Mouse (Mus musculus) hindbrain, embryonic 16.5 days (tissue): ENCODE results near the gene Olfr223. TPM values are rescaled to one million over a fixed set of nuclear protein-coding genes. Genes with fewer than 3 reads are reported as not detected.
"Not testable (repeated sequence)": the region's sequence is repeated elsewhere in the genome, so short reads cannot be mapped to it uniquely, and the experiment has no call there.

Experiments
- ATAC-seq: fragments of 200-750 bp; cut with Nextera tagmentation; 2 replicates; pipeline ENCODE4 v1.8.0; 2017; ENCODE audit warnings: moderate TSS enrichment, moderate library complexity
- H3K27ac ChIP-seq: fragments of 300-500 bp; sonication (generic); 2 replicates; pipeline ENCODE4 v1.5.1; 2014; ENCODE audit warnings: low read depth, mild to moderate bottlenecking, control low read depth, low read length, moderate library complexity
- H3K27me3 ChIP-seq: fragments of 300-500 bp; sonication (generic); replicated peaks from 2 replicates; pipeline ENCODE4 v1.6.1; 2014; ENCODE audit warnings: low read length; ENCODE audit not compliant: control insufficient read depth, insufficient read depth
- H3K36me3 ChIP-seq: fragments of 300-500 bp; sonication (generic); 2 replicates; pipeline ENCODE4 v1.6.1; 2014; ENCODE audit warnings: mild to moderate bottlenecking, low read length, moderate library complexity, mixed read lengths; ENCODE audit not compliant: control insufficient read depth, insufficient read depth
- H3K4me1 ChIP-seq: fragments of 300-500 bp; sonication (generic); 2 replicates; pipeline ENCODE4 v1.6.1; 2014; ENCODE audit warnings: low read depth, low read length; ENCODE audit not compliant: control insufficient read depth, insufficient read depth
- H3K4me2 ChIP-seq: fragments of 300-500 bp; sonication (generic); 2 replicates; pipeline ENCODE4 v1.6.1; 2014; ENCODE audit warnings: mild to moderate bottlenecking, low read length, control low read depth, moderate library complexity
- H3K4me3 ChIP-seq: fragments of 300-500 bp; sonication (generic); 2 replicates; pipeline ENCODE4 v1.5.1; 2014; ENCODE audit warnings: mild to moderate bottlenecking, low read length, control low read depth, moderate library complexity
- H3K9ac ChIP-seq: fragments of 300-500 bp; sonication (generic); 2 replicates; pipeline ENCODE4 v1.6.1; 2014; ENCODE audit warnings: low read depth, mild to moderate bottlenecking, control low read depth, low read length, moderate library complexity
- H3K9me3 ChIP-seq: fragments of 300-500 bp; sonication (generic); 2 replicates; pipeline ENCODE4 v1.6.1; 2014; ENCODE audit warnings: mild to moderate bottlenecking, low read length, moderate library complexity; ENCODE audit not compliant: control insufficient read depth
- WGBS: fragments of 180-500 bp; shearing (Covaris S2); extraction: QIAGEN DNeasy Blood & Tissue Kit; methylation state at CpG from one replicate; pipeline ENCODE4 v1.1.7; 2014; 5-methylcytosine and 5-hydroxymethylcytosine counted together
- polyA plus RNA-seq: library from polyadenylated mRNA; unstranded; fragments of >200 nt; fragmentation: Nextera tagmentation; extraction: Ambion mirVana; gene quantifications from 2 replicates; pipeline ENCODE4 v1.2.1, GENCODE M21; 2015

The Olfr223 gene
- polyA plus RNA-seq, 1 experiment from 2014 or later, result not detected

- Histone ChIP-seq H3K4me2 (no peak overlapping the region), H3K27me3 (no peaks in the 10 kb centered on the region), H3K4me3 (no peak overlapping the region), H3K4me1 (no peaks in the 10 kb centered on the region), H3K36me3 (no peaks in the 10 kb centered on the region), H3K27ac (no peak overlapping the region), H3K9me3 (no peaks in the 10 kb centered on the region), H3K9ac (no peak overlapping the region)
- 68% methylated on average over 1 of the region's 1 CpGs for WGBS
- ATAC-seq, result no peak
Measured at GRCm38 (mm10) chr11:59602287-59602686, 9.2 kb upstream of the Olfr223 start.

DNA sequence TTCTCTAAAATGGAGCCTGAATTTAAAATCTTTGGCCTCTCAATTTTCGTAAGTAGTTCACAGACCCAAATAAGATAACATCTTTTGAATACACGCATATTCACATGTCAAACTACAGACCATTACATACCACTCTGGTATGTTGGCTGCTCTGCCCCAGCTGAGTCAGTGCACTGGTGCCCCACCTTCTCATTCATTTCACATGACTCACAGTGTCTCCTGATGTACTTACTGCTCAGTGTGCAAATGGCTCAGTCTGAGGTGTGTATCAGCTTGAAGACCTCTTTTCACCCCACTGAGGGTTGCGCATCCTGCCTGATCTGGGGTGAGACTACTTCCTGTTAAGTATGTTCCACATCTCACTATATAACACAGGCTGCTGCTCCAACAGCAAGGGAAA lies 7.8 kb upstream of the Olfr223 start:
- H3K4me3 ChIP-seq, result no peak overlapping the region
- no peaks in the 10 kb centered on the region for H3K27me3 ChIP-seq
- no peak overlapping the region for H3K27ac ChIP-seq
- H3K9me3 ChIP-seq, result no peaks in the 10 kb centered on the region
- no peaks in the 10 kb centered on the region for H3K36me3 ChIP-seq
- no peak overlapping the region for H3K9ac ChIP-seq
- no peaks in the 10 kb centered on the region for H3K4me1 ChIP-seq
- 92% methylated on average over 3 of the region's 3 CpGs for WGBS
- H3K4me2 ChIP-seq, result no peak overlapping the region
- ATAC-seq, result no peak

DNA sequence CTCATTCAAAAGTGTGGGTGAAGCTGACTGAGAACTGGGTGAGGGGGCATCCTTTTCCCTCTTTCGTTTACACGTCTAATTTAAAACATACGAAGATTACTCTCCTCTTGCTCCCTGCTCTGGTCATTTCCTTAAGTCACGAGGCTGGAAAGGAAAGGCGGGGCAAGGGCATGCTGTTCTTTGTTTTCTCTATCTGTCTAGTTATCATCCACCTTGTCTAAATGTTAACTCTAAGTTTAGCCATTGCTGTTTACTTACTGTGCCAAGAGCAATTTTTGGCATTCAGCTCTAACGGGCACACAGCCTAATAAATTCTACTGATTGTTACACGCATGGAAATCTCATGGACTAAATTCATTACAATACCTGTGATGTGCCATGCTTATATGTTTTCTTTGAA lies 6.1 kb upstream of the Olfr223 start:
- no peak overlapping the region for H3K9ac ChIP-seq
- no peaks in the 10 kb centered on the region for H3K4me1 ChIP-seq
- 81% methylated on average over 7 of the region's 7 CpGs for WGBS
- no peak overlapping the region for H3K4me3 ChIP-seq
- no peaks in the 10 kb centered on the region for H3K9me3 ChIP-seq
- no peak for ATAC-seq
- no peak overlapping the region for H3K27ac ChIP-seq
- no peaks in the 10 kb centered on the region for H3K36me3 ChIP-seq
- no peak overlapping the region for H3K4me2 ChIP-seq
- no peaks in the 10 kb centered on the region for H3K27me3 ChIP-seq

GRCm38 (mm10) chr11:59596950-59597349 lies 3.9 kb upstream of the Olfr223 start:
- WGBS, result 89% methylated on average over 8 of the region's 8 CpGs
- Histone ChIP-seq H3K27me3 (no peaks in the 10 kb centered on the region), H3K36me3 (no peaks in the 10 kb centered on the region), H3K4me2 (no peak overlapping the region), H3K4me1 (no peaks in the 10 kb centered on the region), H3K9ac (no peak overlapping the region), H3K9me3 (no peaks in the 10 kb centered on the region), H3K4me3 (no peak overlapping the region), H3K27ac (no peak overlapping the region)
- ATAC-seq, result no peak

DNA sequence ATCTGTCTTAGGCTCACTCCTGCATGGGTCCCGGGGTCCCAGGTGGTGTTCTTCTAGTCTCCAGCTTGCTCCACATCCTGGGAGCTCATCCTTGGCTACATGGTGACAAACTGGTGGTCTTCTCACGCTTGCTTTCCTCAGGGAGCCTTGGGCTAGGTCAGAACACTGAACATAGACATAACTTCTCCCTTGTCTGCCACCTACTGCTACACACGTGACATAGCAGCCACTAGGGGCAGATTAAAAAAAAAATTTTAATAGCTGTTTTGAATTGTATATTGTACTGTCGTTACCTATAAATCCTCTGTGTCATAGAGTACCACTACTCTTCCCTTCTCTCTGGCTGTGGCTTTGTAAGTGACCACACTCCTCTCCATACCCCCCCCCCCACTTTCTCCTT lies 3.0 kb upstream of the Olfr223 start:
- H3K9me3 ChIP-seq, result no peaks in the 10 kb centered on the region
- 49% methylated on average over 4 of the region's 4 CpGs for WGBS
- no peaks in the 10 kb centered on the region for H3K36me3 ChIP-seq
- H3K9ac ChIP-seq, result no peak overlapping the region
- no peak overlapping the region for H3K4me3 ChIP-seq
- H3K4me1 ChIP-seq, result no peaks in the 10 kb centered on the region
- H3K27me3 ChIP-seq, result no peaks in the 10 kb centered on the region
- H3K27ac ChIP-seq, result no peak overlapping the region
- H3K4me2 ChIP-seq, result no peak overlapping the region
- no peak for ATAC-seq

- H3K27me3 ChIP-seq, result no peaks in the 10 kb centered on the region
- no peaks in the 10 kb centered on the region for H3K36me3 ChIP-seq
- H3K9me3 ChIP-seq, result no peaks in the 10 kb centered on the region
- H3K9ac ChIP-seq, result no peak overlapping the region
- ATAC-seq, result no peak
- WGBS, result 75% methylated on average over 8 of the region's 8 CpGs
- H3K27ac ChIP-seq, result no peak overlapping the region
- no peak overlapping the region for H3K4me2 ChIP-seq
- no peaks in the 10 kb centered on the region for H3K4me1 ChIP-seq
- H3K4me3 ChIP-seq, result no peak overlapping the region
Measured at GRCm38 (mm10) chr11:59589496-59589895, 3.6 kb downstream of the Olfr223 start.

- H3K9ac ChIP-seq, result no peak overlapping the region
- no peak overlapping the region for H3K4me2 ChIP-seq
- ATAC-seq, result no peak
- H3K9me3 ChIP-seq, result peaks cover 3% of the 10 kb centered on the region; the same call in 1 of the 2 replicates
- H3K27me3 ChIP-seq, result no peaks in the 10 kb centered on the region
- H3K4me3 ChIP-seq, result no peak overlapping the region
- H3K4me1 ChIP-seq, result no peaks in the 10 kb centered on the region
- H3K27ac ChIP-seq, result no peak overlapping the region
- no peaks in the 10 kb centered on the region for H3K36me3 ChIP-seq
- 41% methylated on average over 6 of the region's 6 CpGs for WGBS
Measured at GRCm38 (mm10) chr11:59584539-59584938, 8.6 kb downstream of the Olfr223 start.

GRCm38 (mm10) chr11:59576135-59576534 lies 17.0 kb downstream of the Olfr223 start, which contains the start of gene Olfr222:
Olfr222 (minus strand) TSS chr11:59576235.
- not testable (repeated sequence) for H3K4me3 ChIP-seq, H3K9ac ChIP-seq, H3K27ac ChIP-seq, H3K4me1 ChIP-seq, H3K9me3 ChIP-seq, ATAC-seq, H3K27me3 ChIP-seq, H3K36me3 ChIP-seq, H3K4me2 ChIP-seq

GRCm38 (mm10) chr11:59575726-59576125 lies 17.4 kb downstream of the Olfr223 start:
- H3K4me2 ChIP-seq, result no peak overlapping the region
- no peaks in the 10 kb centered on the region for H3K4me1 ChIP-seq
- no peaks in the 10 kb centered on the region for H3K27me3 ChIP-seq
- H3K27ac ChIP-seq, result no peak overlapping the region
- WGBS, result 72% methylated on average over 9 of the region's 9 CpGs
- H3K36me3 ChIP-seq, result no peaks in the 10 kb centered on the region
- H3K9ac ChIP-seq, result no peak overlapping the region
- ATAC-seq, result no peak
- no peak overlapping the region for H3K4me3 ChIP-seq
- H3K9me3 ChIP-seq, result no peaks in the 10 kb centered on the region

DNA sequence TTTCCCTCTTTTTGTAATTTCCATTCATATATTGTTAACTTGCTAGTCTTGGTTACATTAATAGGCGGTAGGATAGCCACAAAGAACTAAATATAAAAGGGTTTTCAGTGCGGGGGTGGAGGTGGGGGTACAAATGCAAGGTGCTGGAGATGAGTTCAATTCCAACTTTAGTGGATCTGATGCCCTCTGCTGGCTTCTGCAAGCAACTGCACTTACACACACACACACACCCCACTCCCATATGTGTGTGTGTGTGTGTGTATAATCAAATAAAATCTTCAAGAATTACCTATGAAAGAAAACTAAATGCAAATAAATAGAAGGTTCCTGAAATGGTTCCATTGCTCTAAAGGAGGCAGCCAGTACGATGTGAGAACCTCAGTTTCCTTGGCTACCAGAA lies 23.8 kb downstream of the Olfr223 start:
- Histone ChIP-seq H3K4me1 (no peaks in the 10 kb centered on the region), H3K27me3 (no peaks in the 10 kb centered on the region), H3K9me3 (no peaks in the 10 kb centered on the region), H3K4me2 (no peak overlapping the region), H3K4me3 (no peak overlapping the region), H3K36me3 (no peaks in the 10 kb centered on the region), H3K27ac (no peak overlapping the region), H3K9ac (no peak overlapping the region)
- ATAC-seq, result no peak
- WGBS, result 59% methylated on average over 3 of the region's 3 CpGs
